Mouse (Mus musculus): ENCODE results near the gene Cript.
"Not testable (repeated sequence)": the region's sequence is repeated elsewhere in the genome, so short reads cannot be mapped to it uniquely, and the experiment has no call there.

The Cript gene

DNA sequence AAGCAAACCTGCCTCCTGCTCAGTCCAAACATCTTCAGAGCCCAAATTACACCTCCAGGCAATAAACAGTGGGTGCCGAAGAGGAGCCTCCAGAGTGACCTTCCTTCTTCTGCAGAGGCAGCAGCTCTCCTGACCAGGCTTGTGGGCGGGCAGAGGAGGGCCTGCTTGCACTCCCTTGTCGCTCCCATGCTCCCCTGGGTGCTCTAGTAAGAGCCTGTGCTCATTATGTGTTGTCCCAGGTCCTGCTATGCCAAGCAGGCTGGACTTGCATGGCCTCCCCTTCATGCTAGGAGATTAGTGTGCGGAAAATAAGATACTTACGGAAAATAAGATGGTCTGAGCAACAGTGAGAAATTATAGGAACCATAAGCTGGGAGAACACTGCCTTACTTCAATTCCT is 24.3 kb downstream of the Cript start:
- no peak for DNase-seq (ENCODE audit: low read depth, low spot score)

GRCm38 (mm10) chr17:87050469-87051175 is 25.3 kb downstream of the Cript start:
- DNase-seq (ENCODE audit: low read depth, low spot score), result peak; percentile 60

DNA sequence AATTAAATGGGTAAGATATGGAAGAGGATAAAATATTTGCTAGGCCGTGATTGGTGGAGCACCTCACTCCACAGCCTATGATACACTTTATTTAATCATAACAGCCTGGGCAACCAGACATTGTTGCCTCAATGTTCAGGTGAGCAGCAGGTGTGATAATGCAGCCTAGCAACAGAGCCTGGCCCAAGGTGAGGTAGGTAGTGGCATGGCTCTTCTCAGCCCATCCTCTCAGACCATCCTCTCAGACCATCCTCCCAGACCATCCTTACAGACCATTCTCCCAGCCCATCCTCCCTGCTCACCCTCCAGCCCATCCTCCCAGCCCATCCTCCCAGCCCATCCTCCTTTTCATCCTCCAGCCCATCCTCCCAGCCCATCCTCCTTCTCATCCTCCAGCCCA is 26.3 kb downstream of the Cript start:
- no peak for DNase-seq (ENCODE audit: low read depth, low spot score)

DNA sequence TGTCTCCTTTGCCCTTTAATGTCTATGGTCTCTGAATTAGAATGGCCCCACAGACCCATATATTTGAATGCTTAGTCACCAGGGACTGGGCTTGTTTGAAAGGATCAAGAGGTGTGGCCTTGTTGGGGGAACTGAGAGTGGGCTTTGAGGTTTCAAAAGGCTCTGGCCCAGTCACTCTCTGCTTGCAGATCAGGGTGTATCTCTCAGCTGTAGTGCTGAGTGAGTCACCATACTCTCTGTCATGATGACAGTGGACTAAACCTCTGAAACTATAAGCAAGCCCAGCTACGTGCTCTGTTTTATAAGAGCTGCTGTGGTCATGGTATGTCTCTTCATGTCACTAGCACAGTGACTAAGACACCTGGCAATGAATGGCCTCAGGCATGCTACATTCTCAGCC is 27.1 kb downstream of the Cript start:
- DNase-seq (ENCODE audit: low read depth, low spot score), result no peak

DNA sequence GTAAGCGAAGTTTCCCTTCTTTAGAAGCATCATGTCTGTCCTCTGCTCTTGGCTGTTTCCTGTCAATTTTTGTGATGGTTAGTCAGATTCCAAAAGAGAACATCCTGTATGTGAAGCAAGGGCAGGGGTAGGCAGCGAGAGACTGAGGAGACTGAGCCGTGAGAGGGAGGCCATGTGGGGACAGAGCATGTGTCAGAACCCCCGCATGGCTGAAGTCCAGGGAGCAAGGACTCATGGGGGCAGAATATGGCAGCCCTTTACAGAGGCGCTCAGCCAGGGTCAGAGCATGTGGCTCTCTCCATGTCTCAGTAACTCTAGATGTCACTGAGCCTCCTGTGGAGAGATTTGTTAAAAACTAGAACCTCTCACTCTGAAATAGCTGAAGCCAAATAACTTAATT is 28.6 kb downstream of the Cript start:
- DNase-seq (ENCODE audit: low read depth, low spot score), result no peak

- peak; percentile 87 for DNase-seq (ENCODE audit: low read depth, low spot score)
Measured at GRCm38 (mm10) chr17:87055051-87055459, 29.7 kb downstream of the Cript start.

- DNase-seq (ENCODE audit: low read depth, low spot score), result no peak
Measured at GRCm38 (mm10) chr17:87055663-87056062, 30.3 kb downstream of the Cript start.

DNA sequence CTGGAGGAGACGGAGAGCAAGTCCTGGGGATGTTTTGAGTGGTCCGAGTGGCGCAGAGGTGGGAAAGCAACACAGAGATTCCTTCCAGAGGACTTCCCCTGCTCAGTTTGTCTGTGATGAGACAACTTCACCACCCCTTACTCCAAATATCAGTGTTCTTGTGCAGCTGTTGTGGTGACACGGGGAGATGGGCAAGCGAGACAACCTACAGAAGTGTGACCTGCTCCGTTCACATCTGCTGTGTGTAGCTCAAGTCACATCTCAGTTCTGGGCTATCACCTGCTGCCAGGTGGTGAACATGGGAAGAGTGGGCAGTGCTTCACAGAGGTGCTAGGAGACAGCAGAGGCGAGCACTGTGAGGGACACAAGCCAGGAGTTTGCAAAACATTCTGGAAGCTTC is 31.4 kb downstream of the Cript start:
- DNase-seq (ENCODE audit: low read depth, low spot score), result no peak

- no peak for DNase-seq (ENCODE audit: low read depth, low spot score)
Measured at GRCm38 (mm10) chr17:87057486-87058266, 32.3 kb downstream of the Cript start.

DNA sequence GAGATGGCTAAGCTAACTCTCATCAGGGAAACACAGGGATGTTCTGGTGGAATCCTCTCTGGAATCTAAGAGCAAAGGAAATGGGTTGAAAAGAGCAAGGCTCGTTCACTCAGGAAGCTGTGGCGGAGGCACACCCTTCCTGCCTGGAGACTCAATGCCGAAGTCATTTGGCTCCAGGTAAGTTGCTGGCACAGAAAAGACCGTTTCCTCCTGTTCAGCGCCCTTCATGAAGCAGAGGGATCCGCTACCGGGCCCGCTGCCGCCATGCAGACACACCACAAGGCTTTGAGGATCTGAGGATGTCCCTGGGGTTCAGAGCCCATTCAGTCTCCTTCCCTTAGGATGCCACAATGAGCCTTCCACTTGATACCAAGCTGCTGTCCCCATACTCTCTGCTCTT is 37.3 kb downstream of the Cript start:
- no peak for DNase-seq (ENCODE audit: low read depth, low spot score)

- DNase-seq (ENCODE audit: low read depth, low spot score), result peak; percentile 22
Measured at GRCm38 (mm10) chr17:87063461-87063860, 38.1 kb downstream of the Cript start.

- DNase-seq (ENCODE audit: low read depth, low spot score), result no peak
Measured at GRCm38 (mm10) chr17:87063969-87064368, 38.6 kb downstream of the Cript start.

DNA sequence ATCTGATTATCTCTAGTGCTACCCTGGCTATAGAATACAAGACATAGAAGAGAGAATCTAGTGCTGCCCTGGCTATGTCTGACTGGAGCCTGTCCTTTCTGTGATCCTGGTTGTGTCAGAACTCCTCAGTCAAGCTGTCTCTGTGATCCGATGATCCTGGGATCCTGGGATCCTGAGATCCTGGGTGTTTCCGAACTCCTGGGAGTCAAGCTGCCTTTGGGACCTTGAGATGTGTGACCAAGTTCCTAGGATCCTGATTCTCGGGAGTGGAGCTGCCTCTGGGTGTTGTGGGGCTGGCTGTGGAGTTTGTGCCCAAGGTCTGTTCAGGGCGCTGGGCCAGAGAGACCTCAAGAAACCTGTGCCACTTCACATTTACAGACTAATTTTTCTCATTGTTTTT is 43.6 kb downstream of the Cript start:
- DNase-seq (ENCODE audit: low read depth, low spot score), result no peak

DNA sequence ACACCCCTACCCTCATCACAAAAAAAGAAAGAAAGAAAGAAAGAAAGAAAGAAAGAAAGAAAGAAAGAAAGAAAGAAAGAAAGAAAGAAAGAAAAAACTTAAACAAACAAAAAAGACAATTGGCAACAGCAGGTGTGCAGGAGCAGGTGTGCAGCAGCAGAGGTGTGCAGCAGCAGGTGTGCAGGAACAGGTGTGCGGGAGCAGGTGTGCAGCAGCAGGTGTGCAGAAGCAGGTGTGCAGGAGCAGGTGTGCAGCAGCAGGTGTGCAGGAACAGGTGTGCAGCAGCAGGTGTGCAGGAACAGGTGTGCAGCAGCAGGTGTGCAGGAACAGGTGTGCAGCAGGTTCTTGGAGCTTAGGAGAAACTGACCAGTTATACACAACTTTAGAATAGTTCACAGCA is 46.8 kb downstream of the Cript start:
- DNase-seq (ENCODE audit: low read depth, low spot score), result not testable (repeated sequence)

- no peak for DNase-seq (ENCODE audit: low read depth, low spot score)
Measured at GRCm38 (mm10) chr17:87072766-87073440, 47.6 kb downstream of the Cript start.

DNA sequence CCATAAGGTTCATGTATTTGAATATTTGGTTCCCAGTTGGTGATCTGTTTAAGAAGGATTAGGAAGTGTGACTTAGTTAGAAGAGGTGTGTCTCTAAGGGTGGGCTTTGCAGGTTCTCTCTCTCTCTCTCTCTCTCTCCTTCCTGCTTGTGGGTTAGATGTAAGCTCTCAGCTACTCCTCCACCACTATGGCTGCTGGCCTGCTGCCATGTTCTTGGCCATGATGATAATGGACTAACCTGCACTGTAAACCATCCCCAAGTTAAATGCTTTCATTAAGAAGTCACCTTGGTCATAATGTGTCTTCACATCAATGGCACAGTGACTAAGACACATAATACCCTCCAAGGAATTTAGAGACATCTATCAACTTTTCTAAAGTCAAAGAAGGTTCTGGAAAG is 48.1 kb downstream of the Cript start:
- no peak for DNase-seq (ENCODE audit: low read depth, low spot score)

GRCm38 (mm10) chr17:87078217-87078616 is 52.9 kb downstream of the Cript start:
- DNase-seq (ENCODE audit: low read depth, low spot score), result not testable (repeated sequence)

DNA sequence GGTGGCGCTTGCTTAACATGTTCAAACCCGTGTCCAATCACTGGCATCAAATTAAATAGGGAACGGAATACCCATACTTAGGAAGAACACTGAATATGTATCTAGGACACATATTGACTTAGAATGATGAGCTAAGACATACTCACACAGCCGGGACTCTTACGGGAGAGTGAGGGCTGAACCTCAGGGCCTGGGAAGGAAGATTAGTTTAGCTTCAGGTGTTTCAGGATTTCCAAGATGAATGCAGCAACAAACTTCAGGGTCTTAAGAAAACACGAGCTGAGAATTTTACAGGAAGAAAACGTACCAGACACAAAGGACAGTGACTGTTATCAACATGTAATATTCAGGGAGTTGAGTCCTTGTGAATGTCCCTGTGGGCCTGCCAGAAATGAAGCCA is 55.4 kb downstream of the Cript start:
- DNase-seq (ENCODE audit: low read depth, low spot score), result no peak

DNA sequence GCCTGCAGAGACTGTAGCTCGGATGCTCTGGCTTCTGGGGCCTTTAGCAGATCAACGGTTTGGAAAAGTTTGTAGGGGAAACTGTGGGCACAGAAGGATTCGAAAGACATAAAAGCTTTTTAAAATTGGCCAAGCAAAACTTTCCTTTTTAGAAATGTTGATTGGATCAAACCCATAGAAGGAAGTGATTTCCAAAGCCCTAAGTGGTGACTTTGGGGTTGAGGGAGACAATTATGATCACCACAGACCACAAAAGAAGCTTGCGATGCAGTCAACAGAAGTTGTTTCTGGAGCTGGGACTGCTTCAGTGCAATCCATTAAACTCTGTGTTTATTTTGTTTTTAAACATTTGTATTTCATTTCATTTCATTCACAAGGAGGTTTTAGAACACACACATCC is 57.2 kb downstream of the Cript start:
- no peak for DNase-seq (ENCODE audit: low read depth, low spot score)

DNA sequence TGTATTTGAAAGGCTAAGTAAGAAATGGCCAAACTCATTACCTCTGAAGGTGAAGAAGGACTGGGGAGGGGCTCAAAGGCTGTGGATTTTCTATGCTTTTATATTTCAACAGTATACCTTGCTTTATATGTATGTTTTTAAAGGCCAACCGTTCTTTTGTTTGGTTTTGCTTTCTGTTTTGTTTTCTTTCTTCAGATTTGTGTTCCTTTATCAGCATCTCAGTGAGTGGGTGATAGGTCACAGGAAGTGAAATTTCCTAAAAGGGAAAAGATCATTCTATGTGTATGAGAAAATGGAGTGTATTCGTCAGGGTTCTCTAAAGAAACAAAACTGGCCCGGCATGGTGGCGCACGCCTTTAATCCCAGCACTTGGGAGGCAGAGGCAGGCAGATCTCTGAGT is 58.3 kb downstream of the Cript start:
- DNase-seq (ENCODE audit: low read depth, low spot score), result no peak

Measured in brain, adult 2 months (tissue).